Mouse (Mus musculus) cortical plate, adult 2 months (tissue): Measurements from ENCODE around the gene Mus81.

Source experiments
- CTCF ChIP-seq: fragments of 200-500 bp; IDR thresholded peaks from 2 replicates; pipeline ENCODE4 v1.5.1; 2011; ENCODE audit warnings: mild to moderate bottlenecking, control low read depth, low read length; ENCODE audit not compliant: insufficient read depth; ENCODE audit errors: extremely low read depth
- POLR2A ChIP-seq: fragments of 200-500 bp; IDR thresholded peaks from 2 replicates; pipeline ENCODE4 v1.6.1; 2011; ENCODE audit warnings: mild to moderate bottlenecking, low read length, control low read depth; ENCODE audit not compliant: insufficient read depth; ENCODE audit errors: extremely low read depth

GRCm38 (mm10) chr19:5485371-5485770 lies 2.8 kb downstream of the Mus81 start:
- TF ChIP-seq POLR2A (no peak), CTCF (no peak)
